Mouse (Mus musculus): ENCODE data around the gene Otol1. TPM values are rescaled to one million over a fixed set of nuclear protein-coding genes. Genes with fewer than 3 reads are reported as not detected.

Otol1 gene
- total and polyA plus RNA-seq, 3 experiments: 0.08 TPM; not detected in 2

DNA sequence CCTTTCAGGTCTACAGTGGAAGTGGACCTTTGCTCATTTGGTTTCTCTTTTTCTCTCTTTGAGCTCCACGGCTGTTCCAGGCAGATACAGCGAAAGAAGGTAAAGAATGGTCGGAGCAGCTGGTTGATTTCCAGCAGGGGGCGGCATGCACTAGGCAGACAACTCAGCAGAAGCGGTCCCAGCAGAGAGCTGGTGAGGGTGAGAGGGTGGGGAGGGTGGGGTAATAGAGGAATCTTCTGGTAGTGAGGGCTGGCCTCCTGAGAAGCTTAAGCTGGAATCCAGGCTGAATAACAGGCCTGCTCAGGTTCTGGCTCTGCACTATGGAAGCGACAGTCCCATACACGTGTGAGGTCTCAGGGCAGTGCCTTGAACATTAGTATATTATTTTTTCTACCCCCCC is 3.5 kb upstream of the Otol1 start:
- H3K9me3 ChIP-seq (replicated peaks; ENCODE audit: low read length): no peaks in the 10 kb centered on the region
- H3K27ac ChIP-seq (ENCODE audit: insufficient read depth, low read depth): no peak overlapping the region
- peak overlapping the region; percentile 47; the same call in 1 of the 2 replicates for H3K4me2 ChIP-seq (ENCODE audit: insufficient read depth, low read depth, poor library complexity, severe bottlenecking)
- H3K79me2 ChIP-seq (replicated peaks; ENCODE audit: control insufficient read depth, extremely low read depth, insufficient read depth, poor library complexity, severe bottlenecking): no peaks in the 10 kb centered on the region
- TF ChIP-seq CTCF (conservative IDR thresholded peaks at IDR 0.05 in 1 of 2, IDR thresholded peaks at IDR 0.05 in 1 of 2; ENCODE audit: low read depth in 2 of 2, low read length in 2 of 2) (peak in 1 of 2 experiments; percentile 76; a peak in 2 of 4 replicates), ETS1 (conservative IDR thresholded peaks at IDR 0.05; ENCODE audit: low read depth, low read length) (no peak), SMC3 (IDR thresholded peaks at IDR 0.05; ENCODE audit: low read depth, low read length) (peak; percentile 54), MAZ (IDR thresholded peaks at IDR 0.05; ENCODE audit: low read depth, low read length) (peak; percentile 46; the same call in 1 of the 2 replicates), NRF1 (IDR thresholded peaks at IDR 0.05; ENCODE audit: low read depth, low read length) (no peak), RAD21 (IDR thresholded peaks at IDR 0.05; ENCODE audit: low read depth, low read length) (peak; percentile 77)
- dilution Hi-C loops (cut with MboI; ENCODE audit: extremely low pct_ligation_motif_present, extremely low pct_unique_long_range_greater_than_20kb, low sequenced_read_pairs): no loop called here
- no peaks in the 10 kb centered on the region for H3K36me3 ChIP-seq (replicated peaks in 1 of 2; ENCODE audit: control insufficient read depth in 1 of 2, insufficient read depth in 1 of 2, low read length in 1 of 2)
- H3K9ac ChIP-seq (ENCODE audit: insufficient read depth, low read depth): 0 out of 2 replicates have a peak overlapping the region, but pooled peaks have one; percentile 20
- H3K4me3 ChIP-seq (replicated peaks in 1 of 3; ENCODE audit: low read depth in 2 of 3, low read length in 2 of 3, poor library complexity in 1 of 3): no peak overlapping the region
- DNase-seq (ENCODE audit: extremely low read depth): peak; percentile 73
- 0 out of 4 replicates have a peak, but pooled peaks cover 0 to 6% of the 10 kb centered on the region in 2 experiments for H3K4me1 ChIP-seq (ENCODE audit: control insufficient read depth in 1 of 2, insufficient read depth in 2 of 2)
- in situ Hi-C loops (cut with MboI; ENCODE audit: low pct_ligation_motif_present, low pct_unique_long_range_greater_than_20kb, low sequenced_read_pairs): no loop called here
- no peaks in the 10 kb centered on the region for H3K27me3 ChIP-seq (replicated peaks)

GRCm38 (mm10) chr3:70004379-70004778 is 3.0 kb upstream of the Otol1 start:
- no peak for DNase-seq (ENCODE audit: extremely low read depth)
- Histone ChIP-seq H3K9me3 (replicated peaks; ENCODE audit: low read length) (no peaks in the 10 kb centered on the region), H3K4me2 (ENCODE audit: insufficient read depth, low read depth, poor library complexity, severe bottlenecking) (peak overlapping the region; percentile 47; the same call in 1 of the 2 replicates), H3K9ac (ENCODE audit: insufficient read depth, low read depth) (no peak overlapping the region), H3K27ac (ENCODE audit: insufficient read depth, low read depth) (no peak overlapping the region), H3K79me2 (replicated peaks; ENCODE audit: control insufficient read depth, extremely low read depth, insufficient read depth, poor library complexity, severe bottlenecking) (no peaks in the 10 kb centered on the region), H3K36me3 (replicated peaks in 1 of 2; ENCODE audit: control insufficient read depth in 1 of 2, insufficient read depth in 1 of 2, low read length in 1 of 2) (no peaks in the 10 kb centered on the region), H3K4me3 (replicated peaks in 1 of 3; ENCODE audit: low read depth in 2 of 3, low read length in 2 of 3, poor library complexity in 1 of 3) (no peak overlapping the region), H3K27me3 (replicated peaks) (no peaks in the 10 kb centered on the region), H3K4me1 (ENCODE audit: control insufficient read depth in 1 of 2, insufficient read depth in 2 of 2) (0 out of 4 replicates have a peak, but pooled peaks cover 0 to 6% of the 10 kb centered on the region in 2 experiments)
- in situ Hi-C loops (cut with MboI; ENCODE audit: low pct_ligation_motif_present, low pct_unique_long_range_greater_than_20kb, low sequenced_read_pairs): no loop called here
- dilution Hi-C loops (cut with MboI; ENCODE audit: extremely low pct_ligation_motif_present, extremely low pct_unique_long_range_greater_than_20kb, low sequenced_read_pairs): no loop called here
- TF ChIP-seq ELF1 (IDR thresholded peaks at IDR 0.05; ENCODE audit: low read depth, low read length): no peak
- TF ChIP-seq PAX5 (IDR thresholded peaks at IDR 0.05; ENCODE audit: low read length): no peak
- TF ChIP-seq TCF12 (IDR thresholded peaks at IDR 0.05; ENCODE audit: low read depth, low read length): no peak
- no peak for TF ChIP-seq JUND (conservative IDR thresholded peaks at IDR 0.05; ENCODE audit: low read depth, low read length)
- TF ChIP-seq SMC3 (IDR thresholded peaks at IDR 0.05; ENCODE audit: low read depth, low read length): no peak
- no peak for TF ChIP-seq ZC3H11A (IDR thresholded peaks at IDR 0.05; ENCODE audit: low read depth, low read length)

DNA sequence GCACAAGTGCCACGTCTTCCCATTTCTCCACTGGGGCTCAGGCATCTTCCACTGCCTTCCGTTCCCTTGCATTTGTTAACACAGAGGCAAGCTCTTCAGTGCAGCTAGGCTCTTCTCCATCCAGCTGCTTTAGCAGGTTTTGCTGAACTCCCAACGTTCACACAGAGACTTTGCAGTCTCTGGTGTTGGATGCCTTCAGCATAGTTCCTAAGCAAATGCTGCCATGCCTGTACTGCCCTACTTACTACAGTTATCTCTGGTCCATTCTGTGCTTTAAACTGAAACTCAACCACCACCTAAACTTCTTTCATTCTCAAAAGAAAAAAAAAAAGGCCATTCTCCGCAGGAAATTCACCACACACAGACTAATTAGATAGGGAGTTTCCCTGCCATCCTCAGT is 5.2 kb downstream of the Otol1 start:
- dilution Hi-C loops (cut with MboI; ENCODE audit: extremely low pct_ligation_motif_present, extremely low pct_unique_long_range_greater_than_20kb, low sequenced_read_pairs) (no loop called here), in situ Hi-C loops (cut with MboI; ENCODE audit: low pct_ligation_motif_present, low pct_unique_long_range_greater_than_20kb, low sequenced_read_pairs) (no loop called here)
- Histone ChIP-seq H3K9ac (ENCODE audit: insufficient read depth, low read depth) (no peak overlapping the region), H3K4me1 (ENCODE audit: control insufficient read depth in 1 of 2, insufficient read depth in 2 of 2) (peaks cover 5 to 11% of the 10 kb centered on the region in 2 experiments), H3K4me3 (replicated peaks in 1 of 3; ENCODE audit: low read depth in 2 of 3, low read length in 2 of 3, poor library complexity in 1 of 3) (no peak overlapping the region), H3K79me2 (replicated peaks; ENCODE audit: control insufficient read depth, extremely low read depth, insufficient read depth, poor library complexity, severe bottlenecking) (no peaks in the 10 kb centered on the region), H3K4me2 (ENCODE audit: insufficient read depth, low read depth, poor library complexity, severe bottlenecking) (no peak overlapping the region), H3K9me3 (replicated peaks; ENCODE audit: low read length) (no peaks in the 10 kb centered on the region), H3K27ac (ENCODE audit: insufficient read depth, low read depth) (no peak overlapping the region), H3K27me3 (replicated peaks) (no peaks in the 10 kb centered on the region), H3K36me3 (replicated peaks in 1 of 2; ENCODE audit: control insufficient read depth in 1 of 2, insufficient read depth in 1 of 2, low read length in 1 of 2) (no peaks in the 10 kb centered on the region)
- no peak for DNase-seq (ENCODE audit: extremely low read depth)
- TF ChIP-seq ZNF384 (IDR thresholded peaks at IDR 0.05; ENCODE audit: low read depth, low read length) (peak; percentile 80), ZMIZ1 (IDR thresholded peaks at IDR 0.05; ENCODE audit: low read depth, low read length) (no peak)

Data from CH12.LX (cell line).